Mouse (Mus musculus): Measurements from ENCODE around the gene Gm10401. TPM values are rescaled to one million over a fixed set of nuclear protein-coding genes. Genes with fewer than 3 reads are reported as not detected.

The Gm10401 gene
- polyA plus RNA-seq, 1 experiment: 0.32 TPM

Other genes starting within 250 kb of the Gm10401 start
- gene 4930519G04Rik, start 244.6 kb downstream of the Gm10401 start, polyA plus RNA-seq (2012; rRNA removed): not detected in 2 replicates
- gene Gm9936, start 239.6 kb downstream of the Gm10401 start, polyA plus RNA-seq (2012; rRNA removed): not detected in 2 replicates
- 20.7 and 47.4 TPM in 2 replicates for gene Oasl2, start 201.4 kb downstream of the Gm10401 start, polyA plus RNA-seq (2012; rRNA removed)
- gene Oasl1, start 175.1 kb downstream of the Gm10401 start, polyA plus RNA-seq (2012; rRNA removed): 59.3 and 95.6 TPM in 2 replicates
- gene 2210016L21Rik, start 156.1 kb downstream of the Gm10401 start, polyA plus RNA-seq (2012; rRNA removed): 13.7 and 19.4 TPM in 2 replicates
- gene Hnf1a, start 127.2 kb downstream of the Gm10401 start, polyA plus RNA-seq (2012; rRNA removed): 12.3 and 13.6 TPM in 2 replicates
- gene Sppl3, start 87.2 kb downstream of the Gm10401 start, polyA plus RNA-seq (2012; rRNA removed): 71.4 and 79.1 TPM in 2 replicates
- 114 and 119 TPM in 2 replicates for gene Acads, start 21.1 kb upstream of the Gm10401 start, polyA plus RNA-seq (2012; rRNA removed)
- gene Unc119b, start 36.7 kb upstream of the Gm10401 start, polyA plus RNA-seq (2012; rRNA removed): 33.6 and 35.6 TPM in 2 replicates
- 131 and 153 TPM in 2 replicates for gene Mlec, start 59.9 kb upstream of the Gm10401 start, polyA plus RNA-seq (2012; rRNA removed)
- 1.1 and 1.4 TPM in 2 replicates for gene Cabp1, start 96.1 kb upstream of the Gm10401 start, polyA plus RNA-seq (2012; rRNA removed)
- gene Pop5, start 137.5 kb upstream of the Gm10401 start, polyA plus RNA-seq (2012; rRNA removed): 68.2 and 68.5 TPM in 2 replicates
- 111 and 116 TPM in 2 replicates for gene Rnf10, start 174.6 kb upstream of the Gm10401 start, polyA plus RNA-seq (2012; rRNA removed)
- 16.0 and 17.1 TPM in 2 replicates for gene Coq5, start 181.4 kb upstream of the Gm10401 start, polyA plus RNA-seq (2012; rRNA removed)
- gene Dynll1, start 202.7 kb upstream of the Gm10401 start, polyA plus RNA-seq (2012; rRNA removed): 147 and 222 TPM in 2 replicates
- 28.5 and 31.3 TPM in 2 replicates for gene Srsf9, start 228.9 kb upstream of the Gm10401 start, polyA plus RNA-seq (2012; rRNA removed)
- 8.3 and 9.4 TPM in 2 replicates for gene Gatc, start 242.9 kb upstream of the Gm10401 start, polyA plus RNA-seq (2012; rRNA removed)
- 22.4 and 22.9 TPM in 2 replicates for gene Triap1, start 242.9 kb upstream of the Gm10401 start, polyA plus RNA-seq (2012; rRNA removed)